Mouse (Mus musculus) kidney, embryonic 15.5 days (tissue): ENCODE measurements at regions not wholly inside any gene's neighbourhood (a gene's known extent, or its start where the extent isn't known, plus 50 kb on each side); places are given as distances from the start of the nearest gene placed in this dataset.
A peak's percentile ranks its signal among the peaks of the same experiment; 100 is the strongest.

Experiments
- ATAC-seq: fragments of 200-750 bp; cut with Nextera tagmentation; replicated peaks from 2 replicates; pipeline ENCODE4 v1.8.0; 2017; ENCODE audit warnings: moderate TSS enrichment; ENCODE audit not compliant: low FRiP score
- H3K27ac ChIP-seq: fragments of 300-500 bp; sonication (generic); 2 replicates; pipeline ENCODE4 v1.5.1; 2015; ENCODE audit warnings: mild to moderate bottlenecking, inconsistent platforms
- H3K27me3 ChIP-seq: fragments of 300-500 bp; sonication (generic); 2 replicates; pipeline ENCODE4 v1.6.1; 2015; ENCODE audit warnings: inconsistent platforms
- H3K36me3 ChIP-seq: fragments of 300-500 bp; sonication (generic); 2 replicates; pipeline ENCODE4 v1.6.1; 2015; ENCODE audit warnings: inconsistent platforms
- H3K4me1 ChIP-seq: fragments of 300-500 bp; sonication (generic); 2 replicates; pipeline ENCODE4 v1.6.1; 2015; ENCODE audit warnings: inconsistent platforms
- H3K4me2 ChIP-seq: fragments of 300-500 bp; sonication (generic); 2 replicates; pipeline ENCODE4 v1.6.1; 2015; ENCODE audit warnings: moderate library complexity, mild to moderate bottlenecking, inconsistent platforms
- H3K4me3 ChIP-seq: fragments of 300-500 bp; sonication (generic); replicated peaks from 2 replicates; pipeline ENCODE4 v1.5.1; 2015; ENCODE audit warnings: mild to moderate bottlenecking, inconsistent platforms
- H3K9ac ChIP-seq: fragments of 300-500 bp; sonication (generic); 2 replicates; pipeline ENCODE4 v1.6.1; 2015; ENCODE audit warnings: mild to moderate bottlenecking, inconsistent platforms
- H3K9me3 ChIP-seq: fragments of 300-500 bp; sonication (generic); replicated peaks from 2 replicates; pipeline ENCODE4 v1.6.1; 2016; ENCODE audit warnings: inconsistent platforms
- WGBS: fragments of 180-500 bp; shearing (Covaris S2); methylation state at CpG from one replicate; pipeline ENCODE4 v1.1.7; 2015; ENCODE audit warnings: mixed read lengths; 5-methylcytosine and 5-hydroxymethylcytosine counted together

DNA sequence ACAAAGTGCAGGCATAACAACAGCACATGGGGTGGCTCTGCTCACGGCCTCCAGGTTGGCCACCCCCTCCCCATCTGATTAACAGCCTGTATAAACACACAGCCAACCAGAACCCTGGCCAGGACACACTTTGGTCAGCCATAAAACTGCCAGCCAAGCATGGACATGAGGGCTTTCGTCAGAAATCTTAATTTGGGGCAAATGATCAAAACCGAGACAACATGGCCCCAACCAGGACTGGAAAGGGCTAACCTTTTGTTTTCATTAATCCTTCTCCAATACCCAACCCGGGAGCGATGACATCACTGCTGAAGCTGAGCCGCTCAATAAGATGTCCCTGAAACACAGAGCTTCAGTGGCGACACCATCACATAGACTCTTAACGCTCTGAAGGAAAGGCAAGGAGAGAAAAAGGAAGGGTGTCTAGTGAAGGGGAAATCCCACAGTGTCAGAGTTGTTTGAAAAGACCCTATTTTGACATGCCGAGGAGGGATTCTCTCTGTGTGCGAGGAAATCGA, 351.9 kb upstream of the Npvf start:
- H3K27ac ChIP-seq: peak overlapping the region; percentile 77
- H3K4me3 ChIP-seq: no peak overlapping the region
- H3K9me3 ChIP-seq: no peaks in the 10 kb centered on the region
- H3K27me3 ChIP-seq: no peaks in the 10 kb centered on the region
- H3K36me3 ChIP-seq: no peaks in the 10 kb centered on the region
- WGBS: 27% methylated on average over 11 of the region's 11 CpGs
- ATAC-seq: peak; percentile 92
- H3K4me1 ChIP-seq: peaks cover 30% of the 10 kb centered on the region
- no peak overlapping the region for H3K9ac ChIP-seq
- peak overlapping the region; percentile 26 for H3K4me2 ChIP-seq

DNA sequence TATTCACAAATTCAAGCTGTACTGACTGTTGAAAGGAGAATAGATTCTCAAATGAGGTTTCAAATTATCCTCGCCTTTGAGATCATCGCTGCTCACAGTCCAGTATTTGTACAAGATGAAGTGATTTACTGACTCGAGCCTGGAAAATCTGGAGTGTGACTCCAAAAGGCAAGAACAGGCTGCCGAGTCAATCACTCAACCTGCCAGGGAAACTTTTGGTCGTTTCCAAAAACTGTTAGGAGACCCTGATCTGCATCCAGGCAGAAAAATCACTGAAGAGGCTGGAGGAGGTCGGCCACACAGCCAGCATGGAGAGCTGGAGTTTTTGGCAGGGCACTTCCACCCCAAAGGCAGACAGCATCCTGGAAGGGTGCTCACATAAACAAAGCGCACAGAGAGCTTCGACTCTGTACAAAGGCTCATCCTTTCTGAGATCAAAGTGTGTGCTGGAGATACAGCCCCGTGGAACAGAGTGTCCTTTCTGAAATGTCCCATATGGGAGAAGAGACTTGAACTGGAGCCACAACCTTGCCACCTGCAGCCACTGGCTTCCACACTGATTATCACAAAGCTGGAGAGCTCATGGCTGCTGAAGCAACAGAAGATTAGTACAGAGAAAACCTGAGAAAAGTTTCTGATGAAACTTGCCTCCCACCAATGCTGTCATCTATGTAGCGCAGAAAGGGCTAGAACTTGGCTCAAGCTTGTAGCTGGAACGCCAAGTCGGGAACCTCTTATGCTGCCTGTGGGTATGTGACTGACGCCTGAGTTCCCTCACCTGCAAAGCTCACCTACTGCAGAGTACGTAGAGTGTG, 355.5 kb upstream of the Npvf start:
- no peaks in the 10 kb centered on the region for H3K36me3 ChIP-seq
- H3K4me2 ChIP-seq: no peak overlapping the region
- no peaks in the 10 kb centered on the region for H3K27me3 ChIP-seq
- H3K9ac ChIP-seq: no peak overlapping the region
- no peak overlapping the region for H3K4me3 ChIP-seq
- peaks cover 46% of the 10 kb centered on the region for H3K4me1 ChIP-seq
- H3K9me3 ChIP-seq: no peaks in the 10 kb centered on the region
- WGBS: 50% methylated on average over 14 of the region's 14 CpGs
- ATAC-seq: no peak
- 0 out of 2 replicates have a peak overlapping the region, but pooled peaks have one; percentile 3 for H3K27ac ChIP-seq

DNA sequence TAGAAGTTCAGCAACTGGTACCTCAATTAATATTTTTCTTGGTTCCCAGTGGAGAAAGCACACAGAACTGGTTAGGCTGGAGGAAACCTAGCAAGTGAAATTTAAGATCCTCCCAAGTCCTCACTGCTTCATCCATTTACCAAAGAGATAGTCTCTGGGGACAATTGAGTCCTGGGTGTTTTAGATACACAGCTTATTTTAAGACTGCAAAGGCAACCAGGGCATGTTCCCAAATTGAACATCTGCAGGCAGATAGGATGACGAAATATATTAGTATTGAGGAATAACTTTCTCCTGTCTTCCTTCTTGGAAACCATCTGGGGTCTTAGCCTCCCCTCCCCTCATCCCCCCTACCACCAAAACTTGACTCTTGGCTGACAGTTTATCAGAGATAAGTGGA, 356.3 kb upstream of the Npvf start:
- H3K9ac ChIP-seq: no peak overlapping the region
- no peak overlapping the region for H3K4me3 ChIP-seq
- H3K36me3 ChIP-seq: no peaks in the 10 kb centered on the region
- WGBS: 86% methylated on average over 1 of the region's 1 CpGs
- no peak overlapping the region for H3K27ac ChIP-seq
- ATAC-seq: no peak
- H3K9me3 ChIP-seq: no peaks in the 10 kb centered on the region
- peaks cover 39% of the 10 kb centered on the region for H3K4me1 ChIP-seq
- H3K4me2 ChIP-seq: no peak overlapping the region
- H3K27me3 ChIP-seq: no peaks in the 10 kb centered on the region

DNA sequence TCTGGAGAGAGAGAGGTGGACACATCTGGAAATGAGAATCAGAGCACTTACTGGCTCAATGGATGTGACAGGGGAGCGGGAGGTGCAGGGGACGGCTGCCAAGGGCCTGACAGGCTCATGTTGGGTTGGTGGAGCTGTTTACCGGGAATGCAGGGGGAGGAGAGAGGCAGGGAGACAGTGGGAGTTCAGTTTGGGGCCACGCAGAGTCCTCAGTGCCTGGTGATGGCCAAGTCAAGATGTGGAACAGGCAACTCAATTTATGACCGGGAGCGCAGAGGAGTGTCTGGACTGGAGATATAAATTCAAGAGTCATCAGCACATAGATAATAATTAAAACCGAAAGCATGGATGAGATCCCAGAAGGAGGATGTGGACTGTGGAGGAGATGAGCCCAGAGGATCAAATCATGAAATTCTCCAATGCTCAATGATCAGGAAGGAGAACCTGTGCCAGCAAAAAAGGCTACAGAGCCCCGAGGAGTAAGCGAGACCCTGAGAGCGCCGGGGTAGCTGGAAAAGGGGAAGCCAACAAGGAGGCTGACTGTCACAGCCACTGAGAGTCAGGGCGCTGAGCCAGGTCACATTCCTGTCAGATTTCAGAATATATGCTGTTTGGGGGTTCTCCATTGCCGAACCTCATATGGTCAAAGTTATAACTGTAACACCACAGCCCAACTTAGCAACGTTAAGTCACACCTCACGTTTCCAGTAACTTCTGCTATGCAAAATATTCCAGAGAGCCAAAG, 358.0 kb upstream of the Npvf start:
- H3K36me3 ChIP-seq: no peaks in the 10 kb centered on the region
- no peaks in the 10 kb centered on the region for H3K27me3 ChIP-seq
- 0 out of 2 replicates have a peak overlapping the region, but pooled peaks have one; percentile 9 for H3K4me2 ChIP-seq
- peaks cover 35% of the 10 kb centered on the region for H3K4me1 ChIP-seq
- H3K9ac ChIP-seq: no peak overlapping the region
- no peaks in the 10 kb centered on the region for H3K9me3 ChIP-seq
- peak overlapping the region; percentile 41 for H3K27ac ChIP-seq
- no peak overlapping the region for H3K4me3 ChIP-seq
- 0 out of 2 replicates have a peak, but pooled peaks have one; percentile 54 for ATAC-seq
- 54% methylated on average over 15 of the region's 15 CpGs for WGBS

DNA sequence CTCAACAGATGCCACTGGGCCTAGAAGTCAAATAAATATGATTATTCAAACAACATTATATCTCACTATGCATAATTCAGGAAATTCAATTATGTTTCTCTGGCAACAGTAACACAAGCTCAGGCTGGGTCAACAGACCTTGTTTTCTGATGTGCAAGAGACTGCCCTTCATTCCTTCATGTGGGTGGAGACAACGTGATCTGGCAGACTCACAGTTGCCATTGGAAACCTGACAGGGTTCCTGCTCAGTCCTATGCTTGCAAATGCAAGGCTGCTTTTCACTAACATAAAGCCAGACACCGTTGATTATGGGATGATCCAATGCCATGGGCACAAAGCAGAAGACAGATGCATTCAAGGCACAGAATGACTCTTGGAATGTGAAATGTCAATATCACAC, 361.5 kb upstream of the Npvf start:
- WGBS: 57% methylated on average over 2 of the region's 2 CpGs
- Histone ChIP-seq H3K9me3 (no peaks in the 10 kb centered on the region), H3K27me3 (no peaks in the 10 kb centered on the region), H3K4me3 (no peak overlapping the region), H3K4me2 (no peak overlapping the region), H3K4me1 (peaks cover 26% of the 10 kb centered on the region), H3K9ac (no peak overlapping the region), H3K36me3 (no peaks in the 10 kb centered on the region), H3K27ac (no peak overlapping the region)
- no peak for ATAC-seq

DNA sequence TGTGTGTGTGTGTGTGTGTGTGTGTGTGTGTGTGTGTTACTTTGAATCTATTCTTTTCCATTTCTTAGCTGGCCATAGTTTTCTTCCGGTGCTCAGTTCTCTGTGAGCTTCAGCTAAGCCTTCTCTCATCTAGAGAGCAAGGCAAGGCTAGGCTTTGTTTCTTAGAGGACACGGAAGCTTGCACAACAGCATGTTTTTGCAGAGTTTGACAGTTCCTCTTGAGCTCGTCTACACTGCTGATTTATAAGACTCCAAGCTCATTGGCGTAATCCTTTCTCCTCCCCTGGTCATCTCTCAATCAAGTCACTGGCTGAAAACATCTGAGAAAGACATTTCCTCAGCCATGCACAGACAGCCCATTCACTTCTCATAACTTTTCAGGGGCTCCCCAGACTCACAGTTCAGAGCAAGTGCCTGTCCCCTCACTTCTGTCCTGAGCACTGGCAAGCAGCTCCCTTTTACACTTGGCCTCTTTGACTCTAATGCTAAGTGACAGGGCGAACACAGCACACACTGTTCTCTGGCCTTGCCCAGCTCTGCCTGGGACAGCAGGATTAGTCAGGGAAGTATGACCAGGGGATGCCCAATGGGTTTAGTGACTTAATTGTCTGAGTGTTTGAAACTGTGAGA, 362.3 kb upstream of the Npvf start:
- ATAC-seq: no peak

DNA sequence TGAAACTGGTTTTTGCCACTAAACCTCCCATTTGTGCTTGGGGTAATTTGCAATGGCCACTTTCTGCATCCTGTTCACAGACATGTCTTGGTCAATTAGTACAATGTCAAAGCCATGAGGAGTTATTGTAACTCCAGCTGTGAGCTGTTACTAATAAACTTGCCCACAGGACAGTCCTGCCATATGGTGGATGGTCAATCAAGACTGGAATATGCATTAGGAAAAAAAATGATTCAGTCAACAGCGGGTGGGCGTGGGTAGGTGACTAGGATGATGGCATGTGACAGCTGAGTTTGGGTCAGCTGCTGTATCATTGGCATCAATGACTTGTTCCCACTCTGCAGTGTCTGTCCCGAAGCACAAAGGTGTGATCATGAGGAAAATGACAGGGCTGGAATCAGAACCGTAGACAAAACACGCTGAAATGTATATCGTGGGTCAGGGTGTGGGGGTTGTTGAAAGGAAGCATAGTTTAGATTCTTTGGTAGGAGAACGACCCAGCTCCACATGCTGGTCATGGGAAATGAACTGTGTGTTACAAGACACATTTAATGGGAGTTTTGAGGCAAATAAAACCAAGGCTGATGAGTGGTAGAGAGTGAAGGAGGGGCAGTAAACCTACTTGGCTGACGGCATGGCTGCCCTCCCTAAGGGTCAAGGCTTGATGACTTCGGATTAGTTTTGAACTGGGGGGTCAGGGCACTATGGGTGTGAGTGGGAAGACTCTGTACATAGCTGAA, 363.2 kb upstream of the Npvf start:
- Histone ChIP-seq H3K4me1 (peaks cover 13% of the 10 kb centered on the region), H3K9me3 (no peaks in the 10 kb centered on the region), H3K4me3 (no peak overlapping the region), H3K27me3 (no peaks in the 10 kb centered on the region), H3K9ac (no peak overlapping the region), H3K4me2 (no peak overlapping the region), H3K27ac (no peak overlapping the region), H3K36me3 (no peaks in the 10 kb centered on the region)
- 63% methylated on average over 9 of the region's 9 CpGs for WGBS
- no peak for ATAC-seq

More for the DNA sequence above, 362.3 kb upstream of the Npvf start:
- Histone ChIP-seq H3K36me3 (no peaks in the 10 kb centered on the region), H3K27me3 (no peaks in the 10 kb centered on the region), H3K4me3 (no peak overlapping the region), H3K4me2 (no peak overlapping the region), H3K9ac (no peak overlapping the region), H3K27ac (no peak overlapping the region), H3K4me1 (peaks cover 22% of the 10 kb centered on the region), H3K9me3 (no peaks in the 10 kb centered on the region)
- WGBS: 51% methylated on average over 5 of the region's 5 CpGs

DNA sequence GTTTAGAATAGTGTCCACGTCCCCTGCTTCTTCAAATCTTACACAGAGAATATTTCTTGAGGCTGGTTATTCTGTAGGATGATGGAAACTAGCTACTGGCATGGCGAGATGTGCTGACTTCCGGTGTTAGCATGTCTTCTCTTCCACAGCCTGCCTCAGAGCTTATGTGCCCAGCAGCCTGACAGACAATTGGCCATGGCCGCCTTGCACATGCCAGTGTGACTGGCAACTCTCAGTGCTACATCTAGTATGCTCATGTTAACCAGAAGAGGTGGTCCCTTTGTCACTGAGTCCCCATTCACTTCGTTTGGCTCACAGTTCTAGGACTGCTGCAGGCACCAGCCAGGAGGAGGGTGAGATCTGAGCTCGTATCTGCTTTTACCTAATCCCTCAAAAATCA, 367.0 kb upstream of the Npvf start:
- no peak overlapping the region for H3K27ac ChIP-seq
- no peaks in the 10 kb centered on the region for H3K36me3 ChIP-seq
- no peak overlapping the region for H3K4me3 ChIP-seq
- no peaks in the 10 kb centered on the region for H3K27me3 ChIP-seq
- 85% methylated on average over 6 of the region's 6 CpGs for WGBS
- H3K4me2 ChIP-seq: no peak overlapping the region
- peaks cover 10% of the 10 kb centered on the region; the same call in 1 of the 2 replicates for H3K4me1 ChIP-seq
- no peaks in the 10 kb centered on the region for H3K9me3 ChIP-seq
- no peak overlapping the region for H3K9ac ChIP-seq
- no peak for ATAC-seq

DNA sequence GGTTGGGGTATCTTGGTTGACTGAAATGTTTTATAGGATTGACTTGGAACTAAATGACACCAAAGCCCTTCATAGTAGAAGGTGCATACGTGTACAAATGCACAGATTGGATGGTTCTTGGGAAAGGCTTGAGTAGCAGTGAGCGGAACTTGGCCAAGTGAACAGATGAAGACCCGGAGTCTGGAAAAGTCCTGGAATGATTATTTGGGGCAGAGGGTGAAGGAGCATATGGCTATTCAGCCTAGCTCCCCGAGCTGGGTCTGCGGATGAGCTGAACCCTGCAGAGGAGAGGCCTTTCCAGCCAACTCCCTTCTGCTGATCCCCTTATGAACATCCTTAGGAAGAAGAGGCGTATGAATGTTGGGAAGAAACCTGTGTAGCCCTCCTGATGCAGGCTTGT, 369.1 kb upstream of the Npvf start:
- Histone ChIP-seq H3K4me2 (no peak overlapping the region), H3K27ac (no peak overlapping the region), H3K27me3 (no peaks in the 10 kb centered on the region), H3K4me1 (no peaks in the 10 kb centered on the region), H3K36me3 (no peaks in the 10 kb centered on the region), H3K4me3 (no peak overlapping the region), H3K9ac (no peak overlapping the region), H3K9me3 (no peaks in the 10 kb centered on the region)
- WGBS: 90% methylated on average over 6 of the region's 6 CpGs
- ATAC-seq: no peak

DNA sequence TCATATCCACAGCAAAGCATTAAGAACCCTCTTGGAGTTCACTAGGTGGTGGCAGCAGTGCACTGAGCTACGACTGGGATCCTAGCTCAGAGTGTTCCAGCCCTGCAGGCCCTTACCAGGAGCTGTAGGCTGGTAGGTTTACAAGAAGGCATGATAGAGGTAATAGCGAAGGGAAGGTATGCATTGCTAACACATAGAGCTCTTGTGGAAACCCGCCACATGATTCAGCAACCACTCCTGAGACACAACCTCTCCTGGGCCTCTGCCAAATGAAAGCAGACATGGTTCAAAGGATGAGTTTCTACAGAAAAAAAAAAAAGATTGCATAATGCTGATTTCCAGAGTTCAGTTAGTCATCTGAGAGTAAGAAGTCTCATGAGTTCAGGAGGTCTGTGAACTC, 370.5 kb upstream of the Npvf start:
- H3K27ac ChIP-seq: no peak overlapping the region
- H3K27me3 ChIP-seq: no peaks in the 10 kb centered on the region
- no peak overlapping the region for H3K4me2 ChIP-seq
- H3K36me3 ChIP-seq: no peaks in the 10 kb centered on the region
- ATAC-seq: no peak
- H3K4me1 ChIP-seq: no peaks in the 10 kb centered on the region
- H3K4me3 ChIP-seq: no peak overlapping the region
- no peak overlapping the region for H3K9ac ChIP-seq
- WGBS: 79% methylated on average over 3 of the region's 3 CpGs
- H3K9me3 ChIP-seq: no peaks in the 10 kb centered on the region

DNA sequence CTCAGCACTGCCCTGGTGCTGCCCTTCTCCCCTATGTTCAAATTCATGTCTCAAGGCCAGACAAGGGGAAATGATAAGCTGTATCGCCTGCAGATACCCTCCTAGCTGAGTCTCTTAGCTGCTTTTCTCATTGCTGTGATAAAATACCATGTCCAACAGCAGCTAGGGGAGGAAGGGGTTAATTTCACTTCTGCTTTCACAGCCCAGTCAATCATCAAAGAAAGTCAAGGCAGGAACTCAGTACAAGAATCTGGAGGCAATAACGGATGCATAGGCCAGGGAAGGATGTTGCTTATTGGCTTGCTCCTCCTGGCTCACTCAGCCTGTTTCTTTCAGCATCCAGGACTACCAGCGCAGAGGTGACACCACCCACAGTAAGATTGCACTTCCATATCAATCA, 371.2 kb upstream of the Npvf start:
- Histone ChIP-seq H3K27me3 (no peaks in the 10 kb centered on the region), H3K36me3 (no peaks in the 10 kb centered on the region), H3K4me1 (no peaks in the 10 kb centered on the region), H3K9ac (no peak overlapping the region), H3K9me3 (no peaks in the 10 kb centered on the region), H3K4me3 (no peak overlapping the region), H3K27ac (no peak overlapping the region), H3K4me2 (no peak overlapping the region)
- no peak for ATAC-seq
- WGBS: 65% methylated on average over 3 of the region's 3 CpGs
